Mouse (Mus musculus) thymus, adult 2 months (tissue): ENCODE data around the gene 4930402K13Rik. TPM values are rescaled to one million over a fixed set of nuclear protein-coding genes. Genes with fewer than 3 reads are reported as not detected.

ENCODE experiments used
- DNase-seq: peaks from one replicate; pipeline ENCODE4 v3.0.0; 2021
- H3K27ac ChIP-seq: fragments of 200-500 bp; 2 replicates; pipeline ENCODE4 v1.5.1; 2012; ENCODE audit warnings: low read length, control low read depth; ENCODE audit not compliant: control insufficient read depth, insufficient read depth
- H3K27me3 ChIP-seq: fragments of 200-500 bp; 2 replicates; pipeline ENCODE4 v1.6.1; 2012; ENCODE audit warnings: mild to moderate bottlenecking, low read length, moderate library complexity, mixed read lengths; ENCODE audit not compliant: control insufficient read depth, insufficient read depth
- H3K36me3 ChIP-seq: fragments of 200-500 bp; 2 replicates; pipeline ENCODE4 v1.6.1; 2012; ENCODE audit warnings: mild to moderate bottlenecking, low read length, moderate library complexity; ENCODE audit not compliant: control insufficient read depth, insufficient read depth
- H3K4me1 ChIP-seq: fragments of 200-500 bp; replicated peaks from 2 replicates; pipeline ENCODE4 v1.6.1; 2012; ENCODE audit warnings: low read length; ENCODE audit not compliant: control insufficient read depth, insufficient read depth
- H3K4me3 ChIP-seq: fragments of 200-500 bp; 2 replicates; pipeline ENCODE4 v1.5.1; 2012; ENCODE audit warnings: mild to moderate bottlenecking, low read length, control low read depth, moderate library complexity; ENCODE audit not compliant: control insufficient read depth, insufficient read depth
- CTCF ChIP-seq: fragments of 200-500 bp; IDR thresholded peaks from 2 replicates; pipeline ENCODE4 v1.5.1; 2012; ENCODE audit warnings: mild to moderate bottlenecking, control low read depth, low read length, moderate library complexity, borderline replicate concordance; ENCODE audit not compliant: control insufficient read depth, poor library complexity, insufficient read depth; ENCODE audit errors: extremely low read depth
- POLR2A ChIP-seq: fragments of 200-500 bp; IDR thresholded peaks from 2 replicates; pipeline ENCODE4 v1.6.1; 2012; ENCODE audit warnings: mild to moderate bottlenecking, low read length, control low read depth, moderate library complexity; ENCODE audit not compliant: control insufficient read depth, poor library complexity, insufficient read depth; ENCODE audit errors: extremely low read depth
- WGBS: fragments of 180-500 bp; shearing (Covaris S2); methylation state at CpG from one replicate; pipeline ENCODE4 v1.1.7; 2018; 5-methylcytosine and 5-hydroxymethylcytosine counted together
- polyA plus RNA-seq: library from polyadenylated mRNA; depleted of rRNA; stranded (reverse); fragments of >200 nt; gene quantifications from 2 replicates; pipeline ENCODE4 v1.2.3, GENCODE M21; 2012; rRNA removed

Gene 4930402K13Rik
- polyA plus RNA-seq, 1 experiment = not detected

DNA sequence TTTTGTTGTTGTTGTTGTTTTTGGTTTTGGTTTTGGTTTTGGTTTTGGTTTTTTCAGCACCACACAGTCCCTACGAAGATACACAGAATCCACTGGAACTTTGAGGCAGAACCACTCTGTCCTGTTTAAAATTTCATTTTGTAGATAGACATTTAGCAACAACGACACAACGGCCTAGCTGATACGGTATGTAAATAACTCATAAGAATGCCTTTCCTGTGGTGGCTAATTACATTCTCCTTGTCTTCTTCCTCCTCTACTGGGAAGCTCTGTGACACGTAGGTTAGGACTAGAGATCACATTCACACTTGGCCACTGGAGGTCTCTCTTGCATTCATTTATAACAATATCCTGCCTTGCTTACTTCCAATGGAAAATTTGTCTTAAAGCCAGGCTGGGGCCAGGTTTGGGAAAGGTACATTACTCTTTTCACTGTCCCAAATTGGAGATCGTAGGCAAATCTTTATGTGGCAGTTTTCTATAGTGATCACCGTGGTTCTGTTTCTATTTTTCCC, 24.0 kb downstream of the 4930402K13Rik start:
- no peak overlapping the region for H3K27ac ChIP-seq
- H3K36me3 ChIP-seq = no peaks in the 10 kb centered on the region
- no peak for DNase-seq
- no peaks in the 10 kb centered on the region for H3K27me3 ChIP-seq
- H3K4me3 ChIP-seq = no peak overlapping the region
- H3K4me1 ChIP-seq = no peaks in the 10 kb centered on the region
- WGBS = 27% methylated on average over 7 of the region's 7 CpGs
- TF ChIP-seq CTCF (no peak), POLR2A (no peak)

DNA sequence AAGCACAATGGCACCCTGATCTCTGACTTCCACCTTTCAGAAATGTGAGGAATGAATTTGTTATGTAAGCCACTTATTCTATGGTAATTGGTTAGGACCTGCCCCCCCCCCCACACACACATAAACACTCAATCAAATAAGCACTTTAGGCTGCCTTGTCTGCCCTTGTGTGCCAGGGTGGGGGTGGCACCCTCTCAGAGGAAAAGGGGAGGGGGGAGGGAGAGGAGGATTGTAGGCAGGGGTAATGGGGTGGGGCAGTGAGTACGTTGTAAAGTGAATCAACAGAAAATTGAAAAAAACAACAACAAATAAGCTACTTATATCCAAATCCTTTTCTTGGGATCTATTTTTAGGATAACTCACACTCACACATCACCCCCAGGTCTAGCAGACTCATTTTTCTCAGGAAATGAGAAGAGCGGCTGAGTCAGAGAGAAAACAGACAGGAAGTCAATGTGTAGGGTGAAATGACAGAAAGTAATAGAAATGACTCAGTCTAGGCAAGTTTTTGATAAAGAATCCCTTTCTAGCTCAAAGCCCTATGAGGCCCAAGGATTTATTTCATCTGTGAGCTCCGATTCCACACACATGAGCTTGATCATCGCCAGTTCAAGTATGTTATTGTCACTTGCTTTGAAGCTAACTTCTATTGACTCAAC, 35.1 kb downstream of the 4930402K13Rik start:
- H3K36me3 ChIP-seq = no peaks in the 10 kb centered on the region
- no peaks in the 10 kb centered on the region for H3K27me3 ChIP-seq
- no peaks in the 10 kb centered on the region for H3K4me1 ChIP-seq
- TF ChIP-seq POLR2A (no peak), CTCF (no peak)
- no peak for DNase-seq
- H3K4me3 ChIP-seq = no peak overlapping the region
- 61% methylated on average over 4 of the region's 4 CpGs for whole genome bisulfite sequencing
- H3K27ac ChIP-seq = no peak overlapping the region

DNA sequence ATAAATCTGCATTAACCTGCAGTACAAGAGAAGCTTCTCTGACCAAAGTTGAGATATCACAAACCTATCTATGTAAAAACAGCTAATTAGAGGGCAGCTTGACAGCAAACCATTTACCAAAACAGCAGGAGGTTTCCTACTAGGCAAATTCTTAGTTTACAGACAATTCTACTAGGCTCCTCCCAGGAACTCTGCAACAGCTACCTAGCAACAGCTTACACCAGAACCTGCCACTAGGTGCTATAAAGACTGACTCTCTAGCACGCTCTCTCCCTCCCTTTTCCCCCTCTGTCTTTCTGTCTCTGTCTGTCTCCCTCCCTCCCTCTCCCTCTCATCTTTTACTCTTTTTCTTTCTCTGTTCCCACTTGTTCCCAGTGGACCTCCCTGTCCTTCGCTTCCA, 38.3 kb downstream of the 4930402K13Rik start:
- no peak overlapping the region for H3K27ac ChIP-seq
- H3K4me1 ChIP-seq = no peaks in the 10 kb centered on the region
- no peaks in the 10 kb centered on the region for H3K27me3 ChIP-seq
- DNase-seq = no peak
- TF ChIP-seq CTCF (no peak), POLR2A (no peak)
- H3K36me3 ChIP-seq = no peaks in the 10 kb centered on the region
- no peak overlapping the region for H3K4me3 ChIP-seq
- 87% methylated on average over 2 of the region's 2 CpGs for WGBS

Other genes starting within 250 kb of the 4930402K13Rik start
- gene Gm5751, start 230.3 kb upstream of the 4930402K13Rik start, polyA plus RNA-seq = not detected in 2 replicates
- gene B630019K06Rik, start 212.2 kb upstream of the 4930402K13Rik start, polyA plus RNA-seq = 0.71 and 1.1 TPM in 2 replicates
- not detected in 2 replicates for gene Fthl17b, start 141.6 kb upstream of the 4930402K13Rik start, polyA plus RNA-seq
- gene Fthl17c, start 128.0 kb upstream of the 4930402K13Rik start, polyA plus RNA-seq = not detected in 2 replicates
- gene Fthl17d, start 117.8 kb upstream of the 4930402K13Rik start, polyA plus RNA-seq = not detected in 2 replicates
- not detected in 2 replicates for gene Fthl17e, start 71.1 kb upstream of the 4930402K13Rik start, polyA plus RNA-seq
- not detected in 2 replicates for gene Fthl17f, start 41.5 kb upstream of the 4930402K13Rik start, polyA plus RNA-seq
- gene Lancl3, start 95.3 kb downstream of the 4930402K13Rik start, polyA plus RNA-seq = 0.31 and 0.36 TPM in 2 replicates
- not detected in 2 replicates for gene Gm14862, start 152.3 kb downstream of the 4930402K13Rik start, polyA plus RNA-seq
- 1.6 and 2.2 TPM in 2 replicates for gene Xk, start 168.2 kb downstream of the 4930402K13Rik start, polyA plus RNA-seq
- gene H2al1m, start 179.2 kb downstream of the 4930402K13Rik start, polyA plus RNA-seq = 0.42 and 0.57 TPM in 2 replicates
- gene H2al1k, start 246.1 kb downstream of the 4930402K13Rik start, polyA plus RNA-seq = not detected in 2 replicates